Mouse (Mus musculus): ENCODE results near the gene Aaed1.

DNA sequence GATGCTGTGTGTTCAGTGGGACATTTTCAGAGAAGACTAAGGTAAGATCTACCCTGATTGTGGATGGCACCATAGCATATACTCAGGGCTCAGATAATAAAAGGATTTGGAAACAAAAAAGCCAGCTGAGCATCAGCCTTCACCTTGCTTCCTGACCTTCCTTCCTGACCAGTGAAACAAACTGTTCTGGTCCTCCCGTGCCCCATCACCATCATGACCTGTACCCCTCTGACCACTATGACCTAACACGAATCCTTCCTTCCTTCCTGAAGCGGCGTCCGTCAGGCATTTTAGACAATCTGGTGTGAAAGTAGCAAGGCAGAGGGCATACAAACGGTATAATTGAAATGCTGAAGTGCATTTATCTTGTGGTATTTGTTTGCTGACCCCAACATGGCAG is 49.6 kb upstream of the Aaed1 start:
- TF ChIP-seq CTCF (IDR thresholded peaks at IDR 0.05; ENCODE audit: low read depth, low read length) = no peak
- TF ChIP-seq TAL1 (conservative IDR thresholded peaks at IDR 0.05; ENCODE audit: low read depth, low read length) = no peak
- TF ChIP-seq POLR2AphosphoS5 (IDR thresholded peaks at IDR 0.05; ENCODE audit: insufficient replicate concordance, low read depth, low read length) = no peak
- TF ChIP-seq GATA1 (IDR thresholded peaks at IDR 0.05; ENCODE audit: borderline replicate concordance, low read length) = no peak

All from G1E (cell line).